Mouse (Mus musculus) B cell, adult 2 months (primary cell): ENCODE measurements around the gene Dnmt1.

Source experiments
- DNase-seq, 2 experiments: peaks; one replicate each; pipeline ENCODE4 v3.0.0; 2022

Gene Dnmt1

GRCm38 (mm10) chr9:20976216-20976960 lies 16.7 kb upstream of the Dnmt1 start, which contains the start of gene S1pr2:
S1pr2 (minus strand) TSS chr9:20976781.
- DNase-seq: peak; percentile 83 to 85

GRCm38 (mm10) chr9:20975431-20976215 lies 15.9 kb upstream of the Dnmt1 start:
- peak; percentile 17 to 26 for DNase-seq

DNA sequence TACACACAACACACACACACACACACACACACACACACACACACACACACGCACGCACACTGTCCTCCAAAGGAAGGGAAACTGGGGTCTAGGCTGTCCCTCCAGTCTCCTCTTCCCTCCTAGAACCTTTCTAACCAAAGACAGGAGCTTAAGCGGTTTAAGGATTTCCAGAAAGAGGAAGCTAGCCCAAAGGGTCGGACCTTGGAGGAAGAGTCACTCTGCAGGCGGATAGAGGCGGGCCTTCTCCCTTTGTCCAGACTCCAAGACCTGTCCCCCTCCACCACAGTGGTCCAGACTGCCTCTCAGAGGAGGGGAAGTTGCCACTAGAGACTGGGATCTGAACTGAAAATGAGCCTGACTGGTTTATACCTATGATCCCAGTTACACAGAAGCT lies 14.0 kb upstream of the Dnmt1 start:
- DNase-seq: no peak

DNA sequence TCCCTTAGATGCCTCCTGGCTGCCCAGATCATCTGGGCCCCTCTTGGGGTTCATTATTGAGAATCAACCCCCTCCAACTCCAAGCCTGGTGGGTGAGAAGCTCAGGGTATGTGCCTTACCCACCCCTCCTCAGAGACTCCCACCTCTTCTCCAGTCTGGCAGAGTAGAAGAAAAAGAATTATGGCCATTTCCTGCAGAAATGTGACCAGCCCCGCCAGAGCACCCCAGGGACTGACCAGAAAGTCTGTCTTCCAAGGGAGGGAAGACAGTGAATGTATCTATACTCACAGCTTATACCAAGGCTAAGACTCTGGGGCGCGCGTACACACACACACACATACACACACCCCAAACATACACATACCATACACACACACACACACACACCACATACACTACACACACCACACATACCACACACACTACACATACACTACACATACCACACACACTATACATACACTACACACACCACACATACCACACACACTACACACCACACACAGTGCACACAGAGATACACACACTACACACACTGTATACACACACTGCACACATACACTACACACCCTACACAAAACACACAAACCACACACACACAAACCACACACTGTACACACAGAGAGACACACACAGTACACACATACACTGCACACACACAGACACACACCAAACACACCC lies 13.5 kb upstream of the Dnmt1 start:
- DNase-seq: no peak

DNA sequence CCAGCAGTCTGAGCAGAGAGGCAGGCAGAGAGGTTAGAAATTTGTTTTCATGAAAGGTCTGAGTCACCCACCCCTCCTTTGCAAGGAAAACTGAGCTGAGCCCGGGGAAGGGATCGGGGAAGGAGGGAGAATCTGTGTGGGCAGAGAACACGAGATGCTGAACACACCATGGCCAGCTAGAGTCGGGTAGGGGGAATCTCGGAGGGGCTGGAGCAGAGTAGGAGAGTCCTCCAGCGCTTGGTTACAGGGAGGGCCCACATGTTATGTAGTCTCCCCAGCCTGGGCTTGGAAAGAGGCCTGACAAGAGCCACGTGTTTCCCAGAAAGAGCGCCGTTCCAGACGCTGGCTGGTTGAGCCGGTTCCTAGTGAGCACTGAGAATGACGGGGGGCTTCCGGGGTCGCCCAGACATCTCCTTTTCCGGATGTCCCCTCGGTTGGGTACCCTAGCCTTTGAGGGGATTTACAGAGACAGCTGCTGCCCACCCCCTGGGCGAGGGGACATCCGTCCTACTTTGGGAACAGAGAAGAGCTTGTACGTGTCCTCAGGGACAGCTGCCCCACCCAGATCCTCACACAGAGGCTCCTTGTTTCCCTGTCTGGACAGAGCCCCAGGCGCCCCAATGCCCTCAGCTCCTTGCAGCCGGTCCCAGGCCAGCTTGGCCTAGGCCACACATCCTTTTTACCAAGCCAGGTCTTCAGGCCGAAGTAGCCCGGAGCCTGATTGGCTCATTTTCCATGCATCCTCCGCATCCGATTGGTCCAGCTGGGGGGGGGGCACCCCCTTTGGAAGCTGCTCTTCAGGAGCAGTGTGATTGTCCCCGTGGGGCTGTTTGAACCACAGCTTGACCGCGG lies 12.7 kb upstream of the Dnmt1 start:
- no peak for DNase-seq

- DNase-seq: no peak
Measured at GRCm38 (mm10) chr9:20971751-20972140, 12.1 kb upstream of the Dnmt1 start.

GRCm38 (mm10) chr9:20966747-20967146 lies 7.1 kb upstream of the Dnmt1 start:
- no peak for DNase-seq

- DNase-seq: no peak
Measured at GRCm38 (mm10) chr9:20966008-20966407, 6.3 kb upstream of the Dnmt1 start.

DNA sequence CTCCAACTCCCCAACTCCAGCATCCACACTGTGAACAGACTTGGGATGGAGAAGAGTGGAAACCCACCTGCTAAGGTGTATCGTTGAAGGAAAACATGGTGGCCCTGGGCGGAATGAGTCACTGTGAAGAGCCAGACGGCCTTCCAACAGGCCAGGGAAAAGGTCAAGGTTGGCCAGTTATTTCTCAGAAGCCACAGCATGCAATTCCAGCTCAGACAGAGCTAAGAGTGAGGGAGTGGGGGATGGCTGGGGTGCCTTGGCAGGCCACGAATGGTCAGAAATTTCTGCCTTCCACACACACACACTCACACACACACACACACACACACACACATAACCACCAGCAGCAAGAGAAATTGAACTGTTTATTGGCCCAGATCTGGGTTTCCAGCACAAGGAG lies 5.9 kb upstream of the Dnmt1 start:
- DNase-seq: no peak

DNA sequence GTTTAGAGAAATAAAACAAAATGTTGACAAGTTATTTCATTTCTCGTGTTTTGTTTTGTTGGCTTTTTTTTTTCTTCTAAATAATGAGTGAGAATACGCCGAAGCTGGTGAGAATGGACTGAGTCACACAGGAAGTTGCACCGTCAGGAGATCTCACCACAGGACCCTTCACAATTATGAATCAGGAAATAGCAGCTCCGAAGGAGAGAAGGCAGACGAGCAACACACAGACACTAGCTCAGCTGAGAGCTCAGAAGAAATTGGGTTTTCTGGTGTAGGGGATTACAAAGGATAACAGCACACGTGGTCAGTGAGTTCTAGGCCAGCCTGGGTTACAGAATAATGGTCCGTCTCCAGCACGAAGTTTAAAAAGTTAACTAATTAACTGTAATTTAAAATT lies 1.9 kb upstream of the Dnmt1 start:
- DNase-seq: no peak

GRCm38 (mm10) chr9:20956989-20957388 lies 2.7 kb downstream of the Dnmt1 start:
- no peak for DNase-seq

DNA sequence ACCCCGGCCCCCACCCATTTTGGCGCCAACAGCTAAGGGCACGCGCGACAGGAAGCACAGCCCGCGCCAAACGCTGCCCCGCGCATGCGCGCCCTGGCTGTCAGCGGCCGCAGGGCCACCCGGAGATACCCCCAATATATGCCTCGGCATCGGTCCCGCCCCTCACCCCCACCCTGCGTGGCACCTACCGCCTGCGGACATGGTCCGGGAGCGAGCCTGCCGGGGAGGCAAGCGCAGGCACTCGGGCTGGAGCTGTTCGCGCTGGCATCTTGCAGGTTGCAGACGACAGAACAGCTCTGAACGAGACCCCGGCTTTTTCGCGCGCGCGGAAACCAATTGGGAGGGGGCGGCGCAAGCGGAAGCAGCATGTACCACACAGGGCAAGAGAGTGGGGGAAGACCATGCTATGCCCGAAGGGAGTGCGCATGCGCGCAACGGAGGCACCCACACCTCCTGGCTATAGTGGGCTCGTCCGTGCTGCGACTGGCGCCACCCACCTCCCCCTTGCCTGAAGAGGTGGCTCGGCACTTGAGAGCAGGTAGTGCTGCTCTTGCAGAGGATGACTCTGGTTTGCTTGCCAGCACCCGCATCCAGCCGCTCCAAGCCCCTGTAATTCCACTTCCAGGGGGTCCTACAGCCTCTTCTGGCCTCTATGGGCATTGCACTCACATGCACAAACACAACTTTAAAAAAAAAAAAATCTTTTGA lies 7.0 kb downstream of the Dnmt1 start:
- peak; percentile 96 for DNase-seq

- no peak for DNase-seq
Measured at GRCm38 (mm10) chr9:20951966-20952519, 7.6 kb downstream of the Dnmt1 start.

GRCm38 (mm10) chr9:20951441-20951840 lies 8.2 kb downstream of the Dnmt1 start:
- DNase-seq: no peak

DNA sequence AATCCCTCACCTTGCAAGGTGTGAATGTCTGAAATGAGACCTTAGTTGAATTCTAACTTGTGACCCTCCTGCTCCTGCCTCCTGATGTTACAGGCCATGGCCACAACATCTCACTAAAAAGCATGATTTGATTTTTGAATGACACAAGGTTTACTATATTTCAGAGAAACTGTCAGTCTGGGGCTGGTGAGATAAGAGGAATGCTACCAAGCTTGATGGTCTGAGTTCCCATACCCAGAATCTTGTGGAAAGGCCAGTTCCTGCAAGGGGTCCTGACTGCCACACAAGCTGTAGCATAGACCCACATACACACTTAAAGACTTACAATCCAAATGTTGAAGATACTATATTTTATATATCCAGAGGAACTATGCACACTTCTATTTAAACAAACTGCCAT lies 9.3 kb downstream of the Dnmt1 start:
- no peak for DNase-seq

GRCm38 (mm10) chr9:20946066-20946880 lies 13.4 kb downstream of the Dnmt1 start:
- DNase-seq: no peak

GRCm38 (mm10) chr9:20944697-20945370 lies 14.9 kb downstream of the Dnmt1 start:
- no peak for DNase-seq

GRCm38 (mm10) chr9:20943911-20944310 lies 15.8 kb downstream of the Dnmt1 start:
- no peak for DNase-seq

DNA sequence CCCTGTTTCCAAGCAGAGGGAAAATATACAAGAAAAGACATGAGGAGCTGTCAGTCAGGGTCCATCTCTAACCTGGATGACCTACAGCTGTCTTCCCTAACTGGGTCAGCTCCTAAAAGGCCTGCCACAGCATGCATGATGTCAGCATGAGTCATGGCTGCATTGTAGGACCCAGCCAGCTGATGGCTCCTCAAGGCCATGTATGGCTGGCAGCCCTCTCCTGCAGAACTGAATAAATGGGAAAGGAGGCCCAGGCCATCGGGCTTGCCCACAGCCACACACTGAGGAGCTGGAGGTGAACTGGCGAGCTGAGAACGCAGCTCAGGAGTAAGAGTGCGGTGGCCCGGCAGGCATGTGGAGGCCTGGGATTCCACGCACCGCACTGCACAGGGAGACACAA lies 16.3 kb downstream of the Dnmt1 start:
- no peak for DNase-seq

GRCm38 (mm10) chr9:20923258-20923657 lies 36.4 kb downstream of the Dnmt1 start:
- no peak for DNase-seq
